Mouse (Mus musculus) heart, postnatal 0 days (tissue): Measurements from ENCODE around the gene Tmsb10. TPM values are rescaled to one million over a fixed set of nuclear protein-coding genes. Genes with fewer than 3 reads are reported as not detected.

Experiments used
- ATAC-seq: fragments of 200-750 bp; cut with Nextera tagmentation; 2 replicates; pipeline ENCODE4 v1.8.0; 2017; ENCODE audit warnings: low read depth, moderate number of reproducible peaks, moderate library complexity; ENCODE audit not compliant: insufficient read depth
- DNase-seq: peaks from one replicate; pipeline ENCODE4 v3.0.0-alpha.2; 2016; ENCODE audit warnings: low spot score
- H3K27ac ChIP-seq: fragments of 300-500 bp; sonication (generic); 2 replicates; pipeline ENCODE4 v1.5.1; 2014; ENCODE audit warnings: low read depth, mild to moderate bottlenecking
- H3K27me3 ChIP-seq: fragments of 300-500 bp; sonication (generic); 2 replicates; pipeline ENCODE4 v1.6.1; 2014; ENCODE audit warnings: low read length, mixed read lengths; ENCODE audit not compliant: control insufficient read depth, insufficient read depth
- H3K36me3 ChIP-seq: fragments of 300-500 bp; sonication (generic); replicated peaks from 2 replicates; pipeline ENCODE4 v1.6.1; 2014; ENCODE audit warnings: low read length, mixed read lengths; ENCODE audit not compliant: control insufficient read depth, insufficient read depth
- H3K4me1 ChIP-seq: fragments of 300-500 bp; sonication (generic); 2 replicates; pipeline ENCODE4 v1.6.1; 2014; ENCODE audit warnings: antibody characterized with exemption; ENCODE audit not compliant: control insufficient read depth, insufficient read depth
- H3K4me2 ChIP-seq: fragments of 300-500 bp; sonication (generic); 2 replicates; pipeline ENCODE4 v1.6.1; 2014; ENCODE audit warnings: low read depth, mild to moderate bottlenecking, low read length, moderate library complexity
- H3K4me3 ChIP-seq: fragments of 300-500 bp; sonication (generic); 2 replicates; pipeline ENCODE4 v1.5.1; 2014; ENCODE audit warnings: low read depth, low read length
- H3K9ac ChIP-seq: fragments of 300-500 bp; sonication (generic); replicated peaks from 2 replicates; pipeline ENCODE4 v1.6.1; 2014; ENCODE audit warnings: low read depth, low read length, mixed read lengths
- H3K9me3 ChIP-seq: fragments of 300-500 bp; sonication (generic); replicated peaks from 2 replicates; pipeline ENCODE4 v1.6.1; 2016; ENCODE audit warnings: low read length; ENCODE audit not compliant: control insufficient read depth
- CTCF ChIP-seq: IDR thresholded peaks from 2 replicates; pipeline ENCODE4 v1.5.1; 2016; ENCODE audit warnings: antibody characterized with exemption, control low read depth, low read depth
- EP300 ChIP-seq: IDR thresholded peaks from 2 replicates; pipeline ENCODE4 v1.6.1; 2016; ENCODE audit warnings: antibody characterized with exemption, low read depth
- WGBS: fragments of 180-500 bp; shearing (Covaris S2); extraction: QIAGEN DNeasy Blood & Tissue Kit; methylation state at CpG from one replicate; pipeline ENCODE4 v1.1.7; 2014; 5-methylcytosine and 5-hydroxymethylcytosine counted together
- polyA plus RNA-seq: library from polyadenylated mRNA; unstranded; fragments of >200 nt; fragmentation: Nextera tagmentation; extraction: Ambion mirVana; gene quantifications from 2 replicates; pipeline ENCODE4 v1.2.1, GENCODE M21; 2015
- total RNA-seq: library from RNA; depleted of rRNA; stranded (reverse); fragments of >200 nt; gene quantifications from 2 replicates; pipeline ENCODE4 v1.2.3, GENCODE M21; 2014; ENCODE audit warnings: low replicate concordance

Tmsb10 gene
- total and polyA plus RNA-seq, 2 experiments from 2014 or later, result 43.7 to 1,264 TPM

DNA sequence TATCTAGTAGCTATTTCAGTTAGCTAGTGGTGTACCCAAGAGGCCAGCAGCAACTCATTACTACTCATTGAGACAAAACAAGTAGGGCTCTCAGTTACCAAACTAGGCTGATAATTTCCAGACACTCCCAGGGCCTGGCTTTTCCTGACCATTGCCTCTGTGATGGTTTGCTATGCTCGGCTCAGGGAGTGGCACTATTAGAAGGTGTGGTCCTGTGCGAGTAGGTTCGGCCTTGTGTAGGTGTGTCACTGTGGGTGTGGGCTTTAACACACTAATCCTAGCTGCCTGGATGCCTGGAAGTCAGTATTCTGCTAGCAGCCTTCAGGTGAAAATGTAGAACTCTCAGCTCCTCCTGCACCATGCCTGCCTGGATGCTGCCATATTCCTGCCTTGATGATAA lies 27.0 kb downstream of the Tmsb10 start:
- Histone ChIP-seq H3K4me2 (no peak overlapping the region), H3K27me3 (no peaks in the 10 kb centered on the region), H3K4me3 (no peak overlapping the region), H3K27ac (no peak overlapping the region), H3K9me3 (no peaks in the 10 kb centered on the region), H3K4me1 (peaks cover 14% of the 10 kb centered on the region), H3K9ac (no peak overlapping the region), H3K36me3 (no peaks in the 10 kb centered on the region)
- ATAC-seq (no peak), DNase-seq (no peak)
- no peak for TF ChIP-seq EP300
- no peak for TF ChIP-seq CTCF
- WGBS, result 80% methylated on average over 3 of the region's 3 CpGs

DNA sequence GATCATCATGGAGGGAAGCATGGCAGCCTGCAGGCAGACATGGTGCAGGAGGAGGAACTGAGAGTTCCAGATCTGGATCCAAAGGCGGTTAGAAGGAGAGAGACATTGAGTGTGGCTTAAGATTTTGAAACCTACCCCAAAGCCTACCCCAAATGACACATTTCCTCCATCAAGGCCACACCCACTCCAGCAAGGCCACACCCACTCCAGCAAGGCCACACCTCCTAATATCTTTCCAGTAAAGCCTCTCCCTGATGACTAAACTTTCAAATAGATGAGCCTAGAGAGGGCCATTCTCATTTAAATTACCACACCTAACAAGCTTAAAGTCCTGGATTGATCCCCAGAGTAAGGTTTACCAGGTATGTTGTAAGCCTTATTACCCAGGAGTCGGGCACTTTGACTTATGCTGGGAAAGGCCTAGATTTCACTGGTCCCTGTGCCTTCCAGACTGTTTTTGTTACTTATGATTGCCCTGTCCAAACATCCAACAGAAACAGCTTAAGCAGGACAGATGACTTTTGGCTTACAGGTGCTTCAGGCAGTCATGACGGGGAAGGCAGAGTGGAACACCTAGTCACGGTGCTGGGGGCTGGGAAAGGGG lies 28.7 kb downstream of the Tmsb10 start:
- WGBS, result 89% methylated on average over 4 of the region's 4 CpGs
- TF ChIP-seq EP300 (no peak), CTCF (no peak)

DNA sequence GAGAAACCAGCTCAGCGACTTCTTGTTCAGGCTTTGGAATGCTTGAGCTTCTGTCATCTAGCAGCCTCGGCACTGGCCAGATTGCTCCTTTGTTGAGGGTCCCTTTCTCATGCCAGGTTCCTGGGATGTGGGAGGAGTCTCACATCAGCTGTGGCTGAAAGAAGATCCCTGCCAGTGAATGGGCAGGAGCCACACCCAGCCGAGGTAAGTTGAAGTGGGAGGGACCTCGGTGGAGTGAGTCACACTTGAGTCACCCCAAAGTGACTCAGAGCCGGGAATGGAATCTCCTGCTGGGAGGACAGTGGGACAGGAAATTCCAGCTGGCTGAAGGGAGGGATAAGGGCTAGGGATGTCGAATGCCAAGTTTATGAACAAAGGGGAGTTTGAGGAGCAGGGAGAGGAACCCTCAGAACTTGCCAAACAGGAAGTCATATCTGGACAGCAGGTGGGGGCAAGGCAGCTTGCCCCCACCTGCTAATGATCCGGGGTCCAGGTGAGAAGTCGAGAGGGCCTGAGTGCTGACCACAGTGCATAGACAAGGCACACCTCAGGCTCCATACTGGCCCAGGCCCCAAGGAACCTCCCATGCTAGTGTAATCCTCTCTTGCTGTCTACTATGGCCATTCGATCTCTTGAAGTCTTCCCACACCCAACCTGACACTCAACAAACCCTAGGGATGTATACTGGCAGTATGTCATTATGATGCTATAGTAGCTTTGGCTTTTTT lies 31.6 kb downstream of the Tmsb10 start:
- TF ChIP-seq CTCF (no peak), EP300 (peak; percentile 71; the same call in 1 of the 2 replicates)
- no peak overlapping the region for H3K9ac ChIP-seq
- peak; percentile 93 for DNase-seq
- peak; percentile 94 for ATAC-seq
- H3K4me1 ChIP-seq, result peaks cover 15% of the 10 kb centered on the region
- no peak overlapping the region for H3K4me3 ChIP-seq
- WGBS, result 11% methylated on average over 9 of the region's 9 CpGs
- no peak overlapping the region for H3K4me2 ChIP-seq
- no peaks in the 10 kb centered on the region for H3K36me3 ChIP-seq
- peak overlapping the region; percentile 73 for H3K27ac ChIP-seq
- no peaks in the 10 kb centered on the region for H3K9me3 ChIP-seq
- H3K27me3 ChIP-seq, result no peaks in the 10 kb centered on the region

More for the DNA sequence above, 28.7 kb downstream of the Tmsb10 start:
- Histone ChIP-seq H3K36me3 (no peaks in the 10 kb centered on the region), H3K4me1 (peaks cover 15% of the 10 kb centered on the region), H3K9me3 (no peaks in the 10 kb centered on the region), H3K9ac (no peak overlapping the region), H3K27ac (no peak overlapping the region), H3K4me3 (no peak overlapping the region), H3K27me3 (no peaks in the 10 kb centered on the region), H3K4me2 (no peak overlapping the region)
- ATAC-seq, result no peak
- no peak for DNase-seq

GRCm38 (mm10) chr6:72926031-72926430 lies 32.5 kb downstream of the Tmsb10 start:
- ATAC-seq (no peak), DNase-seq (no peak)
- Histone ChIP-seq H3K4me3 (no peak overlapping the region), H3K9me3 (no peaks in the 10 kb centered on the region), H3K27ac (peak overlapping the region; percentile 73; the same call in 1 of the 2 replicates), H3K36me3 (no peaks in the 10 kb centered on the region), H3K9ac (no peak overlapping the region), H3K27me3 (no peaks in the 10 kb centered on the region), H3K4me1 (peaks cover 15% of the 10 kb centered on the region), H3K4me2 (no peak overlapping the region)
- WGBS, result 81% methylated on average over 4 of the region's 4 CpGs
- no peak for TF ChIP-seq CTCF

DNA sequence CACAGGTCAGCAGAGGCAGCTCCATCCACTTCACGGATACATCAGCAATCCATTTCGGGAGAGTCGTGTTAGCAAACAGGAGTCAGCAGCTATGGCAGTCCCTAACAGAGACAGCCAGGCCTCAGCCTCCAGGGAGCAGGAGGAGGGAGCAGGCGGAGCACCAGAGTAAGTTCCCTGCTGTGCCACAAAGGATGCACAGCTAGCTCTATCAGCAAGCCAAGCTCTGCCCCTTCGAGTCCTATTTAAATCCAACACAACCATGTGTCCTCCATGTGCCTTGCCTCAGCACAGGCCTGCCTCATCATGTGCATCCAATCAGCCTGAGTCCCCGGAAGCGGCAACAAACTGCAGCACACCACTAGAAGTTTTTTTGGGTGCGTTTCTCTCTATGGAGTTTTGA lies 35.2 kb downstream of the Tmsb10 start:
- no peak for ATAC-seq
- H3K4me1 ChIP-seq, result peaks cover 15% of the 10 kb centered on the region
- TF ChIP-seq EP300 (no peak), CTCF (no peak)
- H3K27me3 ChIP-seq, result no peaks in the 10 kb centered on the region
- H3K36me3 ChIP-seq, result no peaks in the 10 kb centered on the region
- no peak overlapping the region for H3K9ac ChIP-seq
- H3K9me3 ChIP-seq, result no peaks in the 10 kb centered on the region
- 80% methylated on average over 8 of the region's 8 CpGs for WGBS
- no peak overlapping the region for H3K27ac ChIP-seq
- no peak overlapping the region for H3K4me2 ChIP-seq
- no peak overlapping the region for H3K4me3 ChIP-seq
- no peak for DNase-seq

DNA sequence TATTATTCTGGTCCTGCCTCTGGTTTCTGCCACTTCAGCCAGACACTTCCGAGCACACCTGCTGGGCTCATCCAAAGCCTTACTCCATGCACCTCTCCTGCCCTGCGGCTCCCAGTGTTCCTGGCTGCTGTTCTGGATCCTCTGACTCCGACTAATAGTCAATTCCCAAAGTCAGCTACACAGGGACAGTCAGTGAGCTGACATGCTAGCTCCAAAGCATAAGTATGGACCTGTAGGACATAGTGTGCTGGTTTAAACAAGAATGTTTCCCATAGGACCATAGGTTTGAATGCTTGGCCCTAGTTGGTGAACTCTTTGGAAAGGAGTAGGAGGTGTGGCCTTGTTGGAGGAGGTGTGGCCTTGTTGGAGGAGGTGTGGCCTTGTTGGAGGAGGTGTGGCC lies 37.5 kb downstream of the Tmsb10 start:
- TF ChIP-seq EP300, result no peak
- TF ChIP-seq CTCF, result no peak
- no peak for DNase-seq
- Histone ChIP-seq H3K27me3 (no peaks in the 10 kb centered on the region), H3K27ac (no peak overlapping the region), H3K9ac (no peak overlapping the region), H3K4me2 (no peak overlapping the region), H3K4me3 (no peak overlapping the region), H3K36me3 (no peaks in the 10 kb centered on the region), H3K4me1 (no peaks in the 10 kb centered on the region), H3K9me3 (no peaks in the 10 kb centered on the region)
- 92% methylated on average over 3 of the region's 3 CpGs for WGBS
- ATAC-seq, result no peak
